Mouse (Mus musculus): ENCODE measurements around the gene Pkp3. TPM values are rescaled to one million over a fixed set of nuclear protein-coding genes. Genes with fewer than 3 reads are reported as not detected.

Pkp3 gene
- polyA plus RNA-seq, 1 experiment from 2014 or later, result 0.71 TPM

- no peak for ATAC-seq (ENCODE audit: low read depth)
- 55% methylated on average over 6 of the region's 6 CpGs for WGBS (ENCODE audit: insufficient replicate concordance)
- DNase-seq, result no peak
- H3K36me3 ChIP-seq, result no peaks in the 10 kb centered on the region
- peak overlapping the region; percentile 37 for H3K4me3 ChIP-seq (replicated peaks)
- H3K27me3 ChIP-seq, result peaks cover 25% of the 10 kb centered on the region
- H3K27ac ChIP-seq, result peak overlapping the region; percentile 77
- no peaks in the 10 kb centered on the region for H3K9me3 ChIP-seq (replicated peaks)
- H3K4me2 ChIP-seq, result peak overlapping the region; percentile 53
- H3K4me1 ChIP-seq (replicated peaks), result peaks cover 70% of the 10 kb centered on the region
- peak overlapping the region; percentile 57; the same call in 1 of the 2 replicates for H3K9ac ChIP-seq
Observed at GRCm38 (mm10) chr7:141096021-141096420, 18.0 kb downstream of the Pkp3 start.

GRCm38 (mm10) chr7:141096649-141097056 lies 18.6 kb downstream of the Pkp3 start:
- Histone ChIP-seq H3K4me3 (replicated peaks) (peak overlapping the region; percentile 37), H3K4me2 (peak overlapping the region; percentile 53), H3K4me1 (replicated peaks) (peaks cover 70% of the 10 kb centered on the region), H3K27ac (peak overlapping the region; percentile 77), H3K9me3 (replicated peaks) (no peaks in the 10 kb centered on the region), H3K36me3 (no peaks in the 10 kb centered on the region), H3K27me3 (peaks cover 29% of the 10 kb centered on the region), H3K9ac (peak overlapping the region; percentile 57; the same call in 1 of the 2 replicates)
- ATAC-seq (ENCODE audit: low read depth) (peak; percentile 39), DNase-seq (peak; percentile 60)
- 3% methylated on average over 6 of the region's 6 CpGs for WGBS (ENCODE audit: insufficient replicate concordance)

- peaks cover 64% of the 10 kb centered on the region for H3K4me1 ChIP-seq (replicated peaks)
Observed at GRCm38 (mm10) chr7:141097177-141097576, 19.2 kb downstream of the Pkp3 start.

GRCm38 (mm10) chr7:141099911-141100691 lies 22.1 kb downstream of the Pkp3 start, which contains the start of gene Sigirr:
Gene Sigirr, minus strand, starts transcription at chr7:141100572.
- H3K27me3 ChIP-seq, result peaks cover 32% of the 10 kb centered on the region
- peak within 1 kb of the TSS; percentile 83 for H3K4me2 ChIP-seq
- WGBS (ENCODE audit: insufficient replicate concordance), result 2% methylated on average over 56 of the region's 56 CpGs
- H3K27ac ChIP-seq, result no peak within 1 kb of the TSS
- ATAC-seq (ENCODE audit: low read depth) (no peak), DNase-seq (no peak)
- H3K9me3 ChIP-seq (replicated peaks), result no peaks in the 10 kb centered on the region
- H3K4me3 ChIP-seq (replicated peaks), result peak within 1 kb of the TSS; percentile 57
- H3K9ac ChIP-seq, result peak within 1 kb of the TSS; percentile 60
- peaks cover 61% of the 10 kb centered on the region for H3K4me1 ChIP-seq (replicated peaks)
- no peaks in the 10 kb centered on the region for H3K36me3 ChIP-seq

More at GRCm38 (mm10) chr7:141097177-141097576, 19.2 kb downstream of the Pkp3 start:
- H3K36me3 ChIP-seq, result no peaks in the 10 kb centered on the region
- H3K4me3 ChIP-seq (replicated peaks), result no peak overlapping the region
- peak overlapping the region; percentile 57; the same call in 1 of the 2 replicates for H3K9ac ChIP-seq
- DNase-seq, result no peak
- peak overlapping the region; percentile 53 for H3K4me2 ChIP-seq
- 60% methylated on average over 5 of the region's 5 CpGs for WGBS (ENCODE audit: insufficient replicate concordance)
- peaks cover 32% of the 10 kb centered on the region for H3K27me3 ChIP-seq
- H3K27ac ChIP-seq, result peak overlapping the region; percentile 77
- no peaks in the 10 kb centered on the region for H3K9me3 ChIP-seq (replicated peaks)
- ATAC-seq (ENCODE audit: low read depth), result no peak

- H3K9me3 ChIP-seq (replicated peaks), result no peaks in the 10 kb centered on the region
- no peaks in the 10 kb centered on the region for H3K36me3 ChIP-seq
- ATAC-seq (ENCODE audit: low read depth) (peak; percentile 81), DNase-seq (no peak)
- no peak overlapping the region for H3K4me3 ChIP-seq (replicated peaks)
- peaks cover 40% of the 10 kb centered on the region for H3K27me3 ChIP-seq
- WGBS (ENCODE audit: insufficient replicate concordance), result 40% methylated on average over 3 of the region's 3 CpGs
- H3K4me2 ChIP-seq, result peak overlapping the region; percentile 23
- peak overlapping the region; percentile 14; the same call in 1 of the 2 replicates for H3K27ac ChIP-seq
- H3K9ac ChIP-seq, result 0 out of 2 replicates have a peak overlapping the region, but pooled peaks have one; percentile 26
- peaks cover 34% of the 10 kb centered on the region for H3K4me1 ChIP-seq (replicated peaks)
Observed at GRCm38 (mm10) chr7:141103161-141103560, 25.1 kb downstream of the Pkp3 start.

- no peak overlapping the region for H3K4me2 ChIP-seq
- ATAC-seq (ENCODE audit: low read depth), result no peak
- no peak overlapping the region for H3K9ac ChIP-seq
- H3K36me3 ChIP-seq, result no peaks in the 10 kb centered on the region
- H3K4me1 ChIP-seq (replicated peaks), result peaks cover 36% of the 10 kb centered on the region
- H3K27ac ChIP-seq, result no peak overlapping the region
- WGBS (ENCODE audit: insufficient replicate concordance), result 71% methylated on average over 9 of the region's 9 CpGs
- no peak overlapping the region for H3K4me3 ChIP-seq (replicated peaks)
- peaks cover 12% of the 10 kb centered on the region; the same call in 1 of the 2 replicates for H3K27me3 ChIP-seq
- no peaks in the 10 kb centered on the region for H3K9me3 ChIP-seq (replicated peaks)
- no peak for DNase-seq
Observed at GRCm38 (mm10) chr7:141115874-141116273, 37.9 kb downstream of the Pkp3 start.

- Histone ChIP-seq H3K4me2 (no peak within 1 kb of the TSS), H3K4me3 (replicated peaks) (no peak within 1 kb of the TSS), H3K9me3 (replicated peaks) (no peaks in the 10 kb centered on the region), H3K36me3 (no peaks in the 10 kb centered on the region), H3K4me1 (replicated peaks) (peaks cover 52% of the 10 kb centered on the region), H3K9ac (peak within 1 kb of the TSS; percentile 11; the same call in 1 of the 2 replicates), H3K27me3 (peaks cover 12% of the 10 kb centered on the region; the same call in 1 of the 2 replicates), H3K27ac (no peak within 1 kb of the TSS)
- 41% methylated on average over 9 of the region's 9 CpGs for WGBS (ENCODE audit: insufficient replicate concordance)
- ATAC-seq (ENCODE audit: low read depth), result no peak
- DNase-seq, result no peak
Observed at GRCm38 (mm10) chr7:141117636-141118035, 39.6 kb downstream of the Pkp3 start, which contains the start of gene Ano9. Gene Ano9, minus strand, starts transcription at chr7:141117806.

GRCm38 (mm10) chr7:141119487-141119886 lies 41.5 kb downstream of the Pkp3 start:
- Histone ChIP-seq H3K36me3 (no peaks in the 10 kb centered on the region), H3K27me3 (peaks cover 12% of the 10 kb centered on the region; the same call in 1 of the 2 replicates), H3K4me1 (replicated peaks) (peaks cover 64% of the 10 kb centered on the region), H3K4me3 (replicated peaks) (no peak overlapping the region), H3K27ac (peak overlapping the region; percentile 81; the same call in 1 of the 2 replicates), H3K9me3 (replicated peaks) (no peaks in the 10 kb centered on the region), H3K4me2 (no peak overlapping the region), H3K9ac (peak overlapping the region; percentile 44)
- ATAC-seq (ENCODE audit: low read depth) (no peak), DNase-seq (no peak)
- 42% methylated on average over 3 of the region's 3 CpGs for WGBS (ENCODE audit: insufficient replicate concordance)

GRCm38 (mm10) chr7:141120605-141121004 lies 42.6 kb downstream of the Pkp3 start:
- Histone ChIP-seq H3K9ac (no peak overlapping the region), H3K4me1 (replicated peaks) (peaks cover 75% of the 10 kb centered on the region), H3K27ac (peak overlapping the region; percentile 81), H3K36me3 (no peaks in the 10 kb centered on the region), H3K4me2 (no peak overlapping the region), H3K27me3 (peaks cover 5% of the 10 kb centered on the region; the same call in 1 of the 2 replicates), H3K4me3 (replicated peaks) (no peak overlapping the region), H3K9me3 (replicated peaks) (no peaks in the 10 kb centered on the region)
- no peak for ATAC-seq (ENCODE audit: low read depth)
- 72% methylated on average over 3 of the region's 3 CpGs for WGBS (ENCODE audit: insufficient replicate concordance)
- DNase-seq, result no peak

- peaks cover 80% of the 10 kb centered on the region for H3K4me1 ChIP-seq (replicated peaks)
- no peak overlapping the region for H3K9ac ChIP-seq
- H3K4me2 ChIP-seq, result no peak overlapping the region
- no peaks in the 10 kb centered on the region for H3K9me3 ChIP-seq (replicated peaks)
- H3K27ac ChIP-seq, result peak overlapping the region; percentile 81
- DNase-seq, result no peak
- no peak overlapping the region for H3K4me3 ChIP-seq (replicated peaks)
- WGBS (ENCODE audit: insufficient replicate concordance), result 70% methylated on average over 5 of the region's 5 CpGs
- no peak for ATAC-seq (ENCODE audit: low read depth)
- no peaks in the 10 kb centered on the region for H3K36me3 ChIP-seq
- H3K27me3 ChIP-seq, result peaks cover 5% of the 10 kb centered on the region; the same call in 1 of the 2 replicates
Observed at GRCm38 (mm10) chr7:141121051-141121531, 43.1 kb downstream of the Pkp3 start.

- Histone ChIP-seq H3K9me3 (replicated peaks) (no peaks in the 10 kb centered on the region), H3K27ac (peak within 1 kb of the TSS; percentile 88), H3K4me1 (replicated peaks) (peaks cover 90% of the 10 kb centered on the region), H3K4me3 (replicated peaks) (peak within 1 kb of the TSS; percentile 65), H3K27me3 (peaks cover 3% of the 10 kb centered on the region; the same call in 1 of the 2 replicates), H3K36me3 (no peaks in the 10 kb centered on the region), H3K4me2 (peak within 1 kb of the TSS; percentile 77), H3K9ac (peak within 1 kb of the TSS; percentile 76)
- 25% methylated on average over 14 of the region's 14 CpGs for WGBS (ENCODE audit: insufficient replicate concordance)
- DNase-seq, result no peak
- ATAC-seq (ENCODE audit: low read depth), result no peak
Observed at GRCm38 (mm10) chr7:141122245-141122644, 44.2 kb downstream of the Pkp3 start, which contains the start of gene Ptdss2. Gene Ptdss2, plus strand, starts transcription at chr7:141122382.

Measured in liver, embryonic 13.5 days (tissue).